Mouse (Mus musculus): Measurements from ENCODE around the gene Ppm1n.

Gene Ppm1n

GRCm38 (mm10) chr7:19321464-19321863 lies 41.6 kb upstream of the Ppm1n start:
- no peak for TF ChIP-seq NANOG (IDR thresholded peaks at IDR 0.05; ENCODE audit: borderline replicate concordance, low read length)
- TF ChIP-seq POU5F1 (IDR thresholded peaks at IDR 0.05; ENCODE audit: borderline replicate concordance, low read length) = no peak
- TF ChIP-seq CTCF (conservative IDR thresholded peaks at IDR 0.05; ENCODE audit: low read length) = no peak
- Histone ChIP-seq H3K9me3 (ENCODE audit: low read length) (no peaks in the 10 kb centered on the region), H3K27me3 (ENCODE audit: insufficient read depth, low read length) (peaks cover 42% of the 10 kb centered on the region), H3K36me3 (ENCODE audit: insufficient read depth, low read length) (no peaks in the 10 kb centered on the region), H3K4me1 (replicated peaks; ENCODE audit: low read depth, low read length) (peaks cover 25% of the 10 kb centered on the region), H3K4me3 (replicated peaks; ENCODE audit: low read length) (no peak overlapping the region)

- Histone ChIP-seq H3K4me1 (replicated peaks; ENCODE audit: low read depth, low read length) (peaks cover 19% of the 10 kb centered on the region), H3K27me3 (ENCODE audit: insufficient read depth, low read length) (peaks cover 45% of the 10 kb centered on the region), H3K36me3 (ENCODE audit: insufficient read depth, low read length) (no peaks in the 10 kb centered on the region), H3K9me3 (ENCODE audit: low read length) (no peaks in the 10 kb centered on the region), H3K4me3 (replicated peaks; ENCODE audit: low read length) (no peak overlapping the region)
- TF ChIP-seq POU5F1 (IDR thresholded peaks at IDR 0.05; ENCODE audit: borderline replicate concordance, low read length) = no peak
- no peak for TF ChIP-seq CTCF (conservative IDR thresholded peaks at IDR 0.05; ENCODE audit: low read length)
- no peak for TF ChIP-seq NANOG (IDR thresholded peaks at IDR 0.05; ENCODE audit: borderline replicate concordance, low read length)
Observed at GRCm38 (mm10) chr7:19320637-19321036, 40.8 kb upstream of the Ppm1n start.

- Histone ChIP-seq H3K4me1 (replicated peaks; ENCODE audit: low read depth, low read length) (peaks cover 15% of the 10 kb centered on the region), H3K36me3 (ENCODE audit: insufficient read depth, low read length) (no peaks in the 10 kb centered on the region), H3K27me3 (ENCODE audit: insufficient read depth, low read length) (peaks cover 47% of the 10 kb centered on the region), H3K9me3 (ENCODE audit: low read length) (no peaks in the 10 kb centered on the region), H3K4me3 (replicated peaks; ENCODE audit: low read length) (peak overlapping the region; percentile 78)
- no peak for TF ChIP-seq POU5F1 (IDR thresholded peaks at IDR 0.05; ENCODE audit: borderline replicate concordance, low read length)
- TF ChIP-seq NANOG (IDR thresholded peaks at IDR 0.05; ENCODE audit: borderline replicate concordance, low read length) = no peak
- no peak for TF ChIP-seq CTCF (conservative IDR thresholded peaks at IDR 0.05; ENCODE audit: low read length)
Observed at GRCm38 (mm10) chr7:19319906-19320305, 40.0 kb upstream of the Ppm1n start.

GRCm38 (mm10) chr7:19319458-19319857 lies 39.6 kb upstream of the Ppm1n start:
- TF ChIP-seq CTCF (conservative IDR thresholded peaks at IDR 0.05; ENCODE audit: low read length) = no peak
- no peak for TF ChIP-seq NANOG (IDR thresholded peaks at IDR 0.05; ENCODE audit: borderline replicate concordance, low read length)
- no peak for TF ChIP-seq POU5F1 (IDR thresholded peaks at IDR 0.05; ENCODE audit: borderline replicate concordance, low read length)
- Histone ChIP-seq H3K4me1 (replicated peaks; ENCODE audit: low read depth, low read length) (peaks cover 14% of the 10 kb centered on the region), H3K4me3 (replicated peaks; ENCODE audit: low read length) (peak overlapping the region; percentile 78), H3K27me3 (ENCODE audit: insufficient read depth, low read length) (peaks cover 47% of the 10 kb centered on the region), H3K36me3 (ENCODE audit: insufficient read depth, low read length) (no peaks in the 10 kb centered on the region), H3K9me3 (ENCODE audit: low read length) (no peaks in the 10 kb centered on the region)

GRCm38 (mm10) chr7:19318676-19319075 lies 38.8 kb upstream of the Ppm1n start:
- Histone ChIP-seq H3K36me3 (ENCODE audit: insufficient read depth, low read length) (no peaks in the 10 kb centered on the region), H3K4me3 (replicated peaks; ENCODE audit: low read length) (no peak overlapping the region), H3K9me3 (ENCODE audit: low read length) (no peaks in the 10 kb centered on the region), H3K4me1 (replicated peaks; ENCODE audit: low read depth, low read length) (peaks cover 11% of the 10 kb centered on the region), H3K27me3 (ENCODE audit: insufficient read depth, low read length) (peaks cover 54% of the 10 kb centered on the region)
- no peak for TF ChIP-seq CTCF (conservative IDR thresholded peaks at IDR 0.05; ENCODE audit: low read length)
- TF ChIP-seq POU5F1 (IDR thresholded peaks at IDR 0.05; ENCODE audit: borderline replicate concordance, low read length) = no peak
- no peak for TF ChIP-seq NANOG (IDR thresholded peaks at IDR 0.05; ENCODE audit: borderline replicate concordance, low read length)

- Histone ChIP-seq H3K9me3 (ENCODE audit: low read length) (no peaks in the 10 kb centered on the region), H3K27me3 (ENCODE audit: insufficient read depth, low read length) (peaks cover 58% of the 10 kb centered on the region), H3K4me3 (replicated peaks; ENCODE audit: low read length) (no peak overlapping the region), H3K4me1 (replicated peaks; ENCODE audit: low read depth, low read length) (peaks cover 11% of the 10 kb centered on the region), H3K36me3 (ENCODE audit: insufficient read depth, low read length) (no peaks in the 10 kb centered on the region)
- TF ChIP-seq CTCF (conservative IDR thresholded peaks at IDR 0.05; ENCODE audit: low read length) (no peak), POU5F1 (IDR thresholded peaks at IDR 0.05; ENCODE audit: borderline replicate concordance, low read length) (no peak), NANOG (IDR thresholded peaks at IDR 0.05; ENCODE audit: borderline replicate concordance, low read length) (no peak)
Observed at GRCm38 (mm10) chr7:19318201-19318600, 38.3 kb upstream of the Ppm1n start.

- Histone ChIP-seq H3K36me3 (ENCODE audit: insufficient read depth, low read length) (no peaks in the 10 kb centered on the region), H3K9me3 (ENCODE audit: low read length) (no peaks in the 10 kb centered on the region), H3K4me3 (replicated peaks; ENCODE audit: low read length) (no peak overlapping the region), H3K27me3 (ENCODE audit: insufficient read depth, low read length) (peaks cover 48% of the 10 kb centered on the region), H3K4me1 (replicated peaks; ENCODE audit: low read depth, low read length) (peaks cover 8% of the 10 kb centered on the region)
- no peak for TF ChIP-seq CTCF (conservative IDR thresholded peaks at IDR 0.05; ENCODE audit: low read length)
- TF ChIP-seq POU5F1 (IDR thresholded peaks at IDR 0.05; ENCODE audit: borderline replicate concordance, low read length) = no peak
- no peak for TF ChIP-seq NANOG (IDR thresholded peaks at IDR 0.05; ENCODE audit: borderline replicate concordance, low read length)
Observed at GRCm38 (mm10) chr7:19316451-19317161, 36.7 kb upstream of the Ppm1n start.

GRCm38 (mm10) chr7:19314033-19314432 lies 34.2 kb upstream of the Ppm1n start:
- no peaks in the 10 kb centered on the region for H3K9me3 ChIP-seq (ENCODE audit: low read length)
- TF ChIP-seq POU5F1 (IDR thresholded peaks at IDR 0.05; ENCODE audit: borderline replicate concordance, low read length) = no peak
- TF ChIP-seq CTCF (conservative IDR thresholded peaks at IDR 0.05; ENCODE audit: low read length) = no peak
- TF ChIP-seq NANOG (IDR thresholded peaks at IDR 0.05; ENCODE audit: borderline replicate concordance, low read length) = no peak
- peaks cover 46% of the 10 kb centered on the region for H3K27me3 ChIP-seq (ENCODE audit: insufficient read depth, low read length)
- H3K4me3 ChIP-seq (replicated peaks; ENCODE audit: low read length) = no peak overlapping the region
- peaks cover 11% of the 10 kb centered on the region for H3K4me1 ChIP-seq (replicated peaks; ENCODE audit: low read depth, low read length)
- no peaks in the 10 kb centered on the region for H3K36me3 ChIP-seq (ENCODE audit: insufficient read depth, low read length)

- Histone ChIP-seq H3K4me3 (replicated peaks; ENCODE audit: low read length) (no peak overlapping the region), H3K4me1 (replicated peaks; ENCODE audit: low read depth, low read length) (peaks cover 29% of the 10 kb centered on the region)
- TF ChIP-seq NANOG (IDR thresholded peaks at IDR 0.05; ENCODE audit: borderline replicate concordance, low read length) (no peak), POU5F1 (IDR thresholded peaks at IDR 0.05; ENCODE audit: borderline replicate concordance, low read length) (no peak), CTCF (conservative IDR thresholded peaks at IDR 0.05; ENCODE audit: low read length) (no peak)
Observed at GRCm38 (mm10) chr7:19311991-19312390, 32.1 kb upstream of the Ppm1n start.

More at GRCm38 (mm10) chr7:19311991-19312390, 32.1 kb upstream of the Ppm1n start:
- no peaks in the 10 kb centered on the region for H3K9me3 ChIP-seq (ENCODE audit: low read length)
- H3K36me3 ChIP-seq (ENCODE audit: insufficient read depth, low read length) = no peaks in the 10 kb centered on the region
- peaks cover 39% of the 10 kb centered on the region for H3K27me3 ChIP-seq (ENCODE audit: insufficient read depth, low read length)

All from E14TG2a.4 (cell line).